29 mouse cellular contexts compared by ENCODE assay signal in genomic region chr2:10453577-10453976, GRCm38 (mm10).
DNase-seq lines count a peak whose midpoint lies in the region; ATAC-seq lines count a peak whose summit lies in the region.
"Had no signal": no experiment of that assay in that cellular context is flagged by ENCODE, and none has a peak within 500 bp of the region (broad histone marks: within the 10 kb centered on the region; RNA-seq: fewer than 3 reads in every experiment).

No protein-coding gene starts in this region.

- H3K4me2 ChIP-seq in embryonic facial prominence, embryonic 11.5 days (ENCODE audit: low read depth, low read length) = no peak overlapping the region
- H3K4me2 ChIP-seq in hindbrain, embryonic 16.5 days (ENCODE audit: low read length) = no peak overlapping the region
- H3K4me2 ChIP-seq: embryonic facial prominence, embryonic 13.5 days; heart, embryonic 11.5 days; limb, embryonic 13.5 days; liver, embryonic 11.5 days; lung, embryonic 15.5 days; neural tube, embryonic 13.5 days had no signal

- H3K36me3 ChIP-seq in embryonic facial prominence, embryonic 11.5 days (replicated peaks; ENCODE audit: control insufficient read depth, insufficient read depth, low read depth, low read length) = no peaks in the 10 kb centered on the region
- no peaks in the 10 kb centered on the region for H3K36me3 ChIP-seq in embryonic facial prominence, embryonic 10.5 days (replicated peaks)
- H3K36me3 ChIP-seq in hindbrain, embryonic 16.5 days (ENCODE audit: control insufficient read depth, insufficient read depth, low read length) = no peaks in the 10 kb centered on the region
- H3K36me3 ChIP-seq in hindbrain, embryonic 10.5 days = no peaks in the 10 kb centered on the region
- H3K36me3 ChIP-seq: embryonic facial prominence, embryonic 13.5 days; forebrain, embryonic 10.5 days; limb, embryonic 13.5 days; lung, embryonic 15.5 days; neural tube, embryonic 13.5 days had no signal

- no peak for ATAC-seq in embryonic facial prominence, embryonic 11.5 days (replicated peaks; ENCODE audit: insufficient number of reproducible peaks, low FRiP score, low TSS enrichment, low read depth)
- ATAC-seq in hindbrain, embryonic 16.5 days = peak; percentile 55; the same call in 1 of the 2 replicates
- ATAC-seq: activated CD4-positive, CD25-positive, alpha-beta regulatory T cell, adult 4 months; intestine, embryonic 16.5 days had no signal

- H3K4me1 ChIP-seq in embryonic facial prominence, embryonic 11.5 days (ENCODE audit: control insufficient read depth, insufficient read depth, low read length) = no peaks in the 10 kb centered on the region
- H3K4me1 ChIP-seq in embryonic facial prominence, embryonic 10.5 days = 0 out of 2 replicates have a peak, but pooled peaks cover 3% of the 10 kb centered on the region
- no peaks in the 10 kb centered on the region for H3K4me1 ChIP-seq in hindbrain, embryonic 16.5 days (ENCODE audit: control insufficient read depth, insufficient read depth, low read depth, low read length)
- H3K4me1 ChIP-seq in hindbrain, embryonic 10.5 days (replicated peaks) = no peaks in the 10 kb centered on the region
- H3K4me1 ChIP-seq: embryonic facial prominence, embryonic 13.5 days; limb, embryonic 13.5 days; lung, embryonic 15.5 days had no signal

- no peaks in the 10 kb centered on the region for H3K27me3 ChIP-seq in embryonic facial prominence, embryonic 11.5 days (ENCODE audit: control insufficient read depth, insufficient read depth, low read length)
- H3K27me3 ChIP-seq in embryonic facial prominence, embryonic 10.5 days (replicated peaks; ENCODE audit: low read depth, poor library complexity, severe bottlenecking) = no peaks in the 10 kb centered on the region
- H3K27me3 ChIP-seq in hindbrain, embryonic 16.5 days (replicated peaks; ENCODE audit: control insufficient read depth, insufficient read depth, low read length) = no peaks in the 10 kb centered on the region
- no peaks in the 10 kb centered on the region for H3K27me3 ChIP-seq in hindbrain, embryonic 10.5 days (ENCODE audit: insufficient read depth, poor library complexity, severe bottlenecking)
- H3K27me3 ChIP-seq: embryonic facial prominence, embryonic 13.5 days; lung, embryonic 15.5 days; neural tube, embryonic 13.5 days had no signal

- peak; percentile 10 for DNase-seq in embryonic facial prominence, embryonic 11.5 days (ENCODE audit: low spot score)
- DNase-seq in embryonic facial prominence, embryonic 10.5 days (ENCODE audit: low spot score) = no peak
- no peak for DNase-seq in hindbrain, embryonic 10.5 days (ENCODE audit: low spot score)
- DNase-seq in ES-CJ7 (ENCODE audit: low read depth, low spot score) = peak; percentile 21
- DNase-seq in brain, adult 2 months (ENCODE audit: low read depth, low spot score) = peak; percentile 27
- DNase-seq in spleen, adult 12 weeks (ENCODE audit: low spot score) = no peak
- DNase-seq: adrenal gland, adult 2 months; adrenal gland, postnatal 36 days; cerebellum, adult 2 months; cerebellum, postnatal 14 days; gastrocnemius, postnatal 14 days; heart, postnatal 36 days; kidney, adult 8-10 months; kidney, postnatal 4 days; right cerebral cortex, postnatal 25 days; thymus, adult 18-20 months; thymus, postnatal 4 days had no signal

- 64% methylated on average over 3 of the region's 3 CpGs for WGBS in embryonic facial prominence, embryonic 11.5 days
- 61% methylated on average over 3 of the region's 3 CpGs for WGBS in embryonic facial prominence, embryonic 10.5 days
- 49% methylated on average over 3 of the region's 3 CpGs for WGBS in hindbrain, embryonic 16.5 days
- WGBS in hindbrain, embryonic 10.5 days = 52% methylated on average over 3 of the region's 3 CpGs

- no peak overlapping the region for H3K4me3 ChIP-seq in embryonic facial prominence, embryonic 11.5 days (ENCODE audit: low read depth, low read length)
- no peak overlapping the region for H3K4me3 ChIP-seq in embryonic facial prominence, embryonic 10.5 days
- no peak overlapping the region for H3K4me3 ChIP-seq in hindbrain, embryonic 16.5 days (ENCODE audit: low read length)
- no peak overlapping the region for H3K4me3 ChIP-seq in hindbrain, embryonic 10.5 days
- H3K4me3 ChIP-seq: embryonic facial prominence, embryonic 13.5 days; forebrain, embryonic 10.5 days; limb, embryonic 13.5 days; lung, embryonic 15.5 days; neural tube, embryonic 13.5 days had no signal

- no peak overlapping the region for H3K9ac ChIP-seq in embryonic facial prominence, embryonic 11.5 days (replicated peaks; ENCODE audit: low read length)
- no peak overlapping the region for H3K9ac ChIP-seq in hindbrain, embryonic 16.5 days (ENCODE audit: low read depth, low read length)
- H3K9ac ChIP-seq: embryonic facial prominence, embryonic 13.5 days; limb, embryonic 13.5 days; lung, embryonic 15.5 days; neural tube, embryonic 13.5 days had no signal

- no peak overlapping the region for H3K27ac ChIP-seq in embryonic facial prominence, embryonic 11.5 days (replicated peaks; ENCODE audit: low read depth, low read length)
- no peak overlapping the region for H3K27ac ChIP-seq in embryonic facial prominence, embryonic 10.5 days (replicated peaks)
- no peak overlapping the region for H3K27ac ChIP-seq in hindbrain, embryonic 16.5 days (ENCODE audit: low read depth, low read length)
- H3K27ac ChIP-seq in hindbrain, embryonic 10.5 days = no peak overlapping the region
- H3K27ac ChIP-seq: embryonic facial prominence, embryonic 13.5 days; forebrain, embryonic 10.5 days; kidney, postnatal 0 days; limb, embryonic 13.5 days; lung, embryonic 15.5 days; neural tube, embryonic 13.5 days; stomach, postnatal 0 days had no signal

- H3K9me3 ChIP-seq in embryonic facial prominence, embryonic 11.5 days (replicated peaks; ENCODE audit: control insufficient read depth, low read length) = no peaks in the 10 kb centered on the region
- H3K9me3 ChIP-seq in embryonic facial prominence, embryonic 10.5 days = no peaks in the 10 kb centered on the region
- H3K9me3 ChIP-seq in hindbrain, embryonic 16.5 days (ENCODE audit: control insufficient read depth, low read length) = no peaks in the 10 kb centered on the region
- H3K9me3 ChIP-seq in hindbrain, embryonic 10.5 days = no peaks in the 10 kb centered on the region
- H3K9me3 ChIP-seq: embryonic facial prominence, embryonic 13.5 days; forebrain, embryonic 10.5 days; limb, embryonic 13.5 days; lung, embryonic 15.5 days; neural tube, embryonic 13.5 days had no signal

Comparison
In these comparisons a context has a peak if more than half of its experiments do, and no peak if none do; other contexts are left out.
1. DNase-seq: peak in embryonic facial prominence, embryonic 11.5 days (single experiment), ES-CJ7 (single experiment) and brain, adult 2 months (single experiment); none in embryonic facial prominence, embryonic 10.5 days (single experiment), hindbrain, embryonic 10.5 days (single experiment) and spleen, adult 12 weeks (single experiment).